Mouse (Mus musculus) kidney, embryonic 14.5 days (tissue): Measurements from ENCODE around the gene Nudt6. TPM values are rescaled to one million over a fixed set of nuclear protein-coding genes. Genes with fewer than 3 reads are reported as not detected.

Experiments
- ATAC-seq: fragments of 200-750 bp; cut with Nextera tagmentation; 2 replicates; pipeline ENCODE4 v1.8.0; 2017; ENCODE audit warnings: moderate number of reproducible peaks, mild to moderate bottlenecking, moderate TSS enrichment, moderate library complexity; ENCODE audit not compliant: low FRiP score, low TSS enrichment
- H3K27ac ChIP-seq: fragments of 300-500 bp; sonication (generic); 2 replicates; pipeline ENCODE4 v1.5.1; 2014; ENCODE audit warnings: low read depth, mild to moderate bottlenecking, low read length, moderate library complexity, mixed read lengths
- H3K27me3 ChIP-seq: fragments of 300-500 bp; sonication (generic); 2 replicates; pipeline ENCODE4 v1.6.1; 2014; ENCODE audit warnings: mild to moderate bottlenecking, low read length; ENCODE audit not compliant: control insufficient read depth, insufficient read depth
- H3K36me3 ChIP-seq: fragments of 300-500 bp; sonication (generic); 2 replicates; pipeline ENCODE4 v1.6.1; 2014; ENCODE audit warnings: low read length, mixed read lengths; ENCODE audit not compliant: control insufficient read depth, insufficient read depth
- H3K4me1 ChIP-seq: fragments of 300-500 bp; sonication (generic); 2 replicates; pipeline ENCODE4 v1.6.1; 2014; ENCODE audit warnings: low read length, mixed read lengths; ENCODE audit not compliant: control insufficient read depth, insufficient read depth
- H3K4me2 ChIP-seq: fragments of 300-500 bp; sonication (generic); replicated peaks from 2 replicates; pipeline ENCODE4 v1.6.1; 2014; ENCODE audit warnings: low read depth, mild to moderate bottlenecking, low read length
- H3K4me3 ChIP-seq: fragments of 300-500 bp; sonication (generic); 2 replicates; pipeline ENCODE4 v1.5.1; 2014; ENCODE audit warnings: mild to moderate bottlenecking, low read length
- H3K9ac ChIP-seq: fragments of 300-500 bp; sonication (generic); 2 replicates; pipeline ENCODE4 v1.6.1; 2014; ENCODE audit warnings: low read depth, mild to moderate bottlenecking, low read length, moderate library complexity
- H3K9me3 ChIP-seq: fragments of 300-500 bp; sonication (generic); 2 replicates; pipeline ENCODE4 v1.6.1; 2016; ENCODE audit warnings: low read length; ENCODE audit not compliant: control insufficient read depth
- WGBS: fragments of 180-500 bp; shearing (Covaris S2); extraction: QIAGEN DNeasy Blood & Tissue Kit; methylation state at CpG from one replicate; pipeline ENCODE4 v1.1.7; 2014; 5-methylcytosine and 5-hydroxymethylcytosine counted together
- polyA plus RNA-seq: library from polyadenylated mRNA; unstranded; fragments of >200 nt; fragmentation: Nextera tagmentation; extraction: Ambion mirVana; gene quantifications from 2 replicates; pipeline ENCODE4 v1.2.1, GENCODE M21; 2014

Nudt6 gene
- polyA plus RNA-seq, result 7.2 and 7.9 TPM in 2 replicates

DNA sequence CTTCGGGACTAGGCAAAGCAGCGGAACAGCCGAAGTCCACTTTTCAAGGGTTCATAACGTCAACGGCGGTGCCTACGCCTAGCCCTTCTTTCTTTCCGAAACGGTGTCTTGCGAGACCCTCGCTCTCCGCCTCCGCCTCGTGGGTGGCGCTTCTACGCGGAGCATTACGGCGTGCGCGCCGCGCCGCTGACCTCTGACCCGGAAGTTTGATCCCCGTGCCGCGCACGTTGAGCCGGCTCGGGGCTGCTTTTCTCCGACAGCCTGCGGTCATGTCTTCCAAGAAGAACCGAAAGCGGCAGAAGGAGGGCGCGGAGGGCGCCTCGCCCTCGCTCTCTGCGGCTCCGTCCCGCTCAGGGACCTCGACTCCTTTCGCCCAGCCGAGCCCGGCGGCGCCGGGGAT lies at the start of gene Nudt6:
Gene Nudt6, minus strand, starts transcription at position 140 of the 400 bp plus-strand sequence.
- H3K36me3 ChIP-seq, result peaks cover 5% of the 10 kb centered on the region; the same call in 1 of the 2 replicates
- peak within 1 kb of the TSS; percentile 86 for H3K9ac ChIP-seq
- H3K4me1 ChIP-seq, result peaks cover 5% of the 10 kb centered on the region
- WGBS, result under 1% methylated on average over 50 of the region's 50 CpGs
- no peaks in the 10 kb centered on the region for H3K27me3 ChIP-seq
- ATAC-seq, result peak; percentile 80
- peak within 1 kb of the TSS; percentile 95 for H3K4me3 ChIP-seq
- peak within 1 kb of the TSS; percentile 91 for H3K4me2 ChIP-seq
- peak within 1 kb of the TSS; percentile 93 for H3K27ac ChIP-seq
- no peaks in the 10 kb centered on the region for H3K9me3 ChIP-seq

DNA sequence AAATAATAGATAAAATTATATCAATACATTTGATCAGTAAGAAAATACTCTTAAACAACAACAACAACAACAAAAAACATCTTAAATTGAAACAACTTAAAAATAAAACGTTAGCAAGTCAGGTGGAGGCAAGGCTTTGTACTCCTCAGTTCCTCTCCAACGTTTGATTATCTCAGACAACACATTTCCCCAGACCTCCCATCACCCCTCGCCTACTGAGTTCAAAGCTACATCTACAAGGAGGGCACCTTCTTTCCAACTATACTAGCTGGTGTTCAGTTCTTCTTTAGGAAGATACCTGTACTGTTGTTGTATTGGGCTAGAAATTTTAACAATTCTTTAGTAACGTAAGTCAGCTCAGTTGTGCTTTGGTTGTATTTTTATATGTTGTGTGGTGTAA lies 49.3 kb upstream of the Nudt6 start:
- no peaks in the 10 kb centered on the region for H3K27me3 ChIP-seq
- peaks cover 5% of the 10 kb centered on the region; the same call in 1 of the 2 replicates for H3K36me3 ChIP-seq
- no peak overlapping the region for H3K4me3 ChIP-seq
- no peak for ATAC-seq
- WGBS, result 83% methylated on average over 4 of the region's 4 CpGs
- no peak overlapping the region for H3K27ac ChIP-seq
- no peaks in the 10 kb centered on the region for H3K4me1 ChIP-seq
- H3K9me3 ChIP-seq, result no peaks in the 10 kb centered on the region
- H3K9ac ChIP-seq, result no peak overlapping the region
- H3K4me2 ChIP-seq, result no peak overlapping the region

DNA sequence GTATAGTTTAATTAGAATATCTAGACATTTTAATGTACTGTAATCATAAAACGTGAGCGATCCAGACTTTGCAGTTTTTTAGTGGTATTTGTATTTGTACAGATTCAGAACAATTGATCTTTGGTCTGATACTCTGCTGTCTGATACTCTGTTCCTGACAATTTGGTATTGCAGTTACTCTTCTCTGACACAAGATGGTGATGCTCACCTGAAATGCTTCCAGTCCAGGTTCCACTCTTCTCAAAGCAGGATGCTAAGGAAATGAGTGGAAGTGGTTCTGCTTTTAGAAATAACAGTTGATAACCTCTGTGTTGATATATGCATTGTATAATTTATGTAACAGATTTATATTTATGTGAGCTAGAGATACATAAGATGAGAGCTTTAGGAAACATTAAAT lies 48.2 kb upstream of the Nudt6 start:
- Histone ChIP-seq H3K36me3 (peaks cover 5% of the 10 kb centered on the region; the same call in 1 of the 2 replicates), H3K4me3 (no peak overlapping the region), H3K4me1 (no peaks in the 10 kb centered on the region), H3K4me2 (no peak overlapping the region), H3K27me3 (no peaks in the 10 kb centered on the region), H3K9me3 (no peaks in the 10 kb centered on the region), H3K27ac (no peak overlapping the region), H3K9ac (no peak overlapping the region)
- WGBS, result 90% methylated on average over 2 of the region's 2 CpGs
- no peak for ATAC-seq

DNA sequence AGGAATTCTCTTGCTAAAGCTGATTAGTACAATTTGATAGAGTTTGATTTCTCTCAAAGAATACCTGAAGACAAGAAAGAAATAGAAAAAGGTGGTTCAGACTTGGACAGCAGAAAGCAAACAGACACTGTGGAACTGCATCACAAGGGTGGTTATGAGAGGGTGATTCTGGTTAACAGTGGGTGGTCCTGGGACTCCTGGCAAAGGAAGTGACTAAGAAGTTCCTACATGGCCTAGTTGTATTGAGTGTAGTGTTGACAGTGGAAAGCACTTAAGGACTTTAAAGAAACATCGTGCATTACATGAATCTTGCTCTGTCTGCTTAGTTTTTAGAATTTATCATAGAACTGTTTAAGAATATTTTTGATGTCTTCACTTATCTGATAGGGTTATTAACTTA lies 36.0 kb upstream of the Nudt6 start:
- Histone ChIP-seq H3K4me3 (no peak overlapping the region), H3K4me1 (no peaks in the 10 kb centered on the region), H3K27me3 (no peaks in the 10 kb centered on the region), H3K27ac (no peak overlapping the region), H3K9me3 (no peaks in the 10 kb centered on the region), H3K9ac (no peak overlapping the region), H3K36me3 (peaks cover 9% of the 10 kb centered on the region; the same call in 1 of the 2 replicates), H3K4me2 (no peak overlapping the region)
- WGBS, result 85% methylated on average over 1 of the region's 1 CpGs
- no peak for ATAC-seq

DNA sequence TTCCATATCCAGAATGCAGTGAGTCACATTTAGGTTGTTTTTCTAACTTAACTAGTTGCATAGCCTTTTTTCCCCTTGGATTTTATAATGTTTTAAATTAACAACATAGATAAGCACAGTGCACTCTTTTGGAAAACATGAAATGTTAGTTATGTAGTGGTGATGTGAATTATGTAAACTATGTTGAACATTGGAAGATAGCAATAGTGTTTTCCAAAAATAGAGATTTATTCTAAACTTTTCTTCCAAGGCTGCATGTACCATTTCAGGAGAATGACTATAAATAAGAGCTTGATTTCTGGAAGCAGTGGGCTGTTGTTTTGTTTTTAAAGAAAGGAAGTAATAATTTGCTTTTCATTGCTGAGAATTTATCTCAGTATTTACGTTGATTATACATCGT lies 23.4 kb upstream of the Nudt6 start:
- Histone ChIP-seq H3K4me3 (no peak overlapping the region), H3K27me3 (no peaks in the 10 kb centered on the region), H3K27ac (no peak overlapping the region), H3K4me1 (no peaks in the 10 kb centered on the region), H3K9me3 (no peaks in the 10 kb centered on the region), H3K4me2 (no peak overlapping the region), H3K36me3 (peaks cover 25% of the 10 kb centered on the region; the same call in 1 of the 2 replicates), H3K9ac (no peak overlapping the region)
- ATAC-seq, result no peak
- WGBS, result 80% methylated on average over 2 of the region's 2 CpGs

DNA sequence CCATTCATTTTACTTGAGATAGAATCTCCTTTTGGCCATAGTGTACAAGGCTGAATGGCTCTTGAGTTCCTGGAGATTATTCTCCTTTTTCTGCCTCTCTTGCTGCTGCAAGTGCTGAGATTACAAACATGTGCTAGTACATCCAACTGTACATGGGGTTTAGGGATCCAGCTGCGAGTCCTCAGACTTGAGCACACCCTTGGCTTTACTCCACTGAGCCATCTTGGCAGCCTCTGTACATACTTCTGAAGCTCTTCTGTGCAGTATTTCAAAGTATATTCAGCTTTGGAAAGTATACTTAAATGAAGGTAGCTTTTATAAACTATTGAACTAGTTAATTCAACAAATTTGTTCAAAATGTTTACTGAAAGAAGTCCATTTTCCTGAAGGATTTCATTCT lies 19.8 kb upstream of the Nudt6 start:
- 91% methylated on average over 1 of the region's 1 CpGs for whole genome bisulfite sequencing
- Histone ChIP-seq H3K4me2 (no peak overlapping the region), H3K4me3 (no peak overlapping the region), H3K4me1 (no peaks in the 10 kb centered on the region), H3K9me3 (no peaks in the 10 kb centered on the region), H3K27ac (no peak overlapping the region), H3K9ac (no peak overlapping the region), H3K27me3 (no peaks in the 10 kb centered on the region), H3K36me3 (peaks cover 35% of the 10 kb centered on the region; the same call in 1 of the 2 replicates)
- ATAC-seq, result no peak

DNA sequence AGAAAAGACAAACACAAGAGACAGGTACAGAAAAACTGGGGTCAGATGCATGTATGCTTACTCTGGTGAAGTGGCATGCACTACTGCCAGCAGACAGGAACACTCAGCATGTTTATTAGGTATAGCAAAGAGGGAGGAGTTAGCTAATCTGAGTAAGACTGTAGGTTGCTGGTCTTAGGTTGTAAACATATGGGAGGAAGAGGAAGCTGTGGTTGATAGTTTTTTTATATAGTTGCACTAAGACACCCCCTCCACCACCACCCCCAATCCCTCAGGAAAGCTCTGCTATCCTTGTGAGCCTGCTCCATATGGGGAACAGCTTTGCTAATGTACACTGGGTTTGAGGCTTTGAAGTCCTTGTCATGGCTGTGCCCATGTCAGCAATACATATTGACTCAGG lies 10.3 kb upstream of the Nudt6 start:
- Histone ChIP-seq H3K9me3 (no peaks in the 10 kb centered on the region), H3K9ac (no peak overlapping the region), H3K4me1 (no peaks in the 10 kb centered on the region), H3K27ac (no peak overlapping the region), H3K4me2 (no peak overlapping the region), H3K27me3 (no peaks in the 10 kb centered on the region), H3K4me3 (no peak overlapping the region), H3K36me3 (peaks cover 42% of the 10 kb centered on the region)
- no peak for ATAC-seq

DNA sequence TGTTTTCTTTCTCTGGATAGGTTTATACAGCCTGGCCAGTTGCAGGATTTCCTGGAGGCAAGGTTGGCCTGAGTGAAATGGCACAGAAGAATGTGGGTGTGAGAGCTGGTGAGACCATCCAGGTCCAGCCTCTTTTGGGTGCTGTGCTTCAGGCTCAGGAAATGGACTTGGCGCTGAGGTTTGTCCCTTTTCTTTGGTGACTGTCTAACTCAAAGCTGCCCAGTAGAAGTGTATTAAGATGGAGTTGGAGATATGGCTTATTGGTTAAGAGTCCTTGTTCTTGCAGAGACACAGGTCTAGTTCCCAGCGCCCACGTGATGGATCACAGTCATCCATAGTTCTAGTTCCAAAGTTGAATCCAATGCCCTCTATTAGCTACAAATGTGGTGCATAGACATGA lies 6.1 kb upstream of the Nudt6 start:
- WGBS, result 92% methylated on average over 3 of the region's 3 CpGs
- no peaks in the 10 kb centered on the region for H3K27me3 ChIP-seq
- no peak overlapping the region for H3K27ac ChIP-seq
- no peak for ATAC-seq
- H3K4me3 ChIP-seq, result no peak overlapping the region
- no peak overlapping the region for H3K4me2 ChIP-seq
- H3K9ac ChIP-seq, result no peak overlapping the region
- H3K36me3 ChIP-seq, result peaks cover 28% of the 10 kb centered on the region
- peaks cover 4% of the 10 kb centered on the region for H3K4me1 ChIP-seq
- no peaks in the 10 kb centered on the region for H3K9me3 ChIP-seq

DNA sequence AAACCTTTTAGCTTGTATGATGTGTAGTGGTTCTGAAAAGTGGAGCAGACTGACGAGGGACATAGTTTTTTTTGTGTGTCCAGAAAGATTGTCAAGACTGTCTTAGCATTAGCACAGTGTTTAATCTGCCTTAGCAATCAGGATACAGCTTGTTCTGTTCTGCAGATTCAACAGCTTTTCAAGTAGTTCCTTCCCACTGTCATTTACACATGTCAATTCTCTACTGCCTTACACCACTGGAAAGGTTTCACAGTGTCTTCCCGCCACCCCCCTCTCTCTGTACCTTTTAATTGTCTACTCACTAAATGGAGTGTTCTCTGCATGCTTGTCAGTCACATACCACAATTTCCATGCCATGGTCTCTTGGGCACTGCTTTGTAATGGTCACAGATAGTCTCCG lies 1.2 kb upstream of the Nudt6 start:
- Histone ChIP-seq H3K27ac (no peak overlapping the region), H3K27me3 (no peaks in the 10 kb centered on the region), H3K9ac (peak overlapping the region; percentile 86), H3K4me2 (peak overlapping the region; percentile 91), H3K4me1 (peaks cover 5% of the 10 kb centered on the region), H3K4me3 (peak overlapping the region; percentile 95), H3K9me3 (no peaks in the 10 kb centered on the region), H3K36me3 (peaks cover 13% of the 10 kb centered on the region)
- no peak for ATAC-seq
- WGBS, result 13% methylated on average over 3 of the region's 3 CpGs
